Mouse (Mus musculus): ENCODE results near the gene Slc5a4a. TPM values are rescaled to one million over a fixed set of nuclear protein-coding genes. Genes with fewer than 3 reads are reported as not detected.

Gene Slc5a4a
- polyA plus RNA-seq, 1 experiment, result 51.9 TPM

DNA sequence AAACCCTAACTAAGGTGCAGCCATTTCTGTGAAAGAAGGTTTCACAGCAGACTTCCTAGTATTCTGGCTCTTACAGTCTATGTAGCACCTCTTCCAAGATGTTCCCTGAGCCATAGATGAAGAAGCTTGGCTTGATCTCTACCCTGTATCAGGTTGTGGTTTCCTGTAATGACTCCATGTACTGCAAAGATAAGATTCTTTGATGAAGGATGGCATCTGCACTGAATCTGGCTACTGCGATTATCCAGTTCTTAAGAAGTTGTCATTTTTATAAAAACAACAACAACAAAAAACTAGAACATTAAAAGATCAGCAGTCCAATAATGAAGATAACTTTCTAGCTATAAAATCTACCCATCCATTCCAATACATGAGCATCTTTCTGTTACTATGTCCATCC is 40.8 kb downstream of the Slc5a4a start:
- no peak overlapping the region for H3K4me3 ChIP-seq (ENCODE audit: low read depth, low read length)
- 90% methylated on average over 1 of the region's 1 CpGs for WGBS
- H3K27me3 ChIP-seq (ENCODE audit: control insufficient read depth, insufficient read depth, low read length), result no peaks in the 10 kb centered on the region
- TF ChIP-seq CTCF (IDR thresholded peaks at IDR 0.05; ENCODE audit: extremely low read depth, insufficient read length, insufficient replicate concordance, low read depth, low read length) (no peak), POLR2A (IDR thresholded peaks at IDR 0.05; ENCODE audit: low read depth, low read length) (no peak)
- 0 out of 2 replicates have a peak, but pooled peaks cover 2% of the 10 kb centered on the region for H3K36me3 ChIP-seq (ENCODE audit: control insufficient read depth, insufficient read depth, low read length)
- H3K4me1 ChIP-seq (ENCODE audit: control insufficient read depth, insufficient read depth, insufficient read length, low read length), result no peaks in the 10 kb centered on the region
- H3K27ac ChIP-seq (ENCODE audit: insufficient read depth, low read depth, low read length), result no peak overlapping the region

DNA sequence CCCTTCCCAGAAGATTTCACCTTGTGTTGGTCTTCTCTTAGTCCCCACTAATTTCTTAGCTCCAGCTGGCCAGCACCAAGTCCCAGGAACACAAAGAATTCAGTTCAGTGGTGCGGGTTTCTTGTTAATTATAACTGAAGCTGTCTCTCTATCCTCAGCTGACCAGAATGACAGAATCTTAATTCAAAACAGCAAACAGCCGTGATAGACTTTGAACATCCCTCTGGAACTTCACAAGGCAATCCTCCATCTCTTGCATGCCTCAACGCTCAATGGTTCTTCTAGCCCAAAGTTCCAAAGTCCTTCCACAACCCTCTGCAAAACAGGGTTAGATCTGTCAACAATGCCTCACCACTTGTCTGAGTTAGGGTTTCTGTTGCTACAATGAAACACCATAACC is 54.2 kb downstream of the Slc5a4a start:
- no peaks in the 10 kb centered on the region for H3K27me3 ChIP-seq (ENCODE audit: control insufficient read depth, insufficient read depth, low read length)
- H3K4me3 ChIP-seq (ENCODE audit: low read depth, low read length), result no peak overlapping the region
- H3K27ac ChIP-seq (ENCODE audit: insufficient read depth, low read depth, low read length), result no peak overlapping the region
- no peaks in the 10 kb centered on the region for H3K36me3 ChIP-seq (ENCODE audit: control insufficient read depth, insufficient read depth, low read length)
- TF ChIP-seq POLR2A (IDR thresholded peaks at IDR 0.05; ENCODE audit: low read depth, low read length), result no peak
- no peak for TF ChIP-seq CTCF (IDR thresholded peaks at IDR 0.05; ENCODE audit: extremely low read depth, insufficient read length, insufficient replicate concordance, low read depth, low read length)
- H3K4me1 ChIP-seq (ENCODE audit: control insufficient read depth, insufficient read depth, insufficient read length, low read length), result no peaks in the 10 kb centered on the region; the same call in none of the 2 replicates
- 73% methylated on average over 3 of the region's 3 CpGs for WGBS

DNA sequence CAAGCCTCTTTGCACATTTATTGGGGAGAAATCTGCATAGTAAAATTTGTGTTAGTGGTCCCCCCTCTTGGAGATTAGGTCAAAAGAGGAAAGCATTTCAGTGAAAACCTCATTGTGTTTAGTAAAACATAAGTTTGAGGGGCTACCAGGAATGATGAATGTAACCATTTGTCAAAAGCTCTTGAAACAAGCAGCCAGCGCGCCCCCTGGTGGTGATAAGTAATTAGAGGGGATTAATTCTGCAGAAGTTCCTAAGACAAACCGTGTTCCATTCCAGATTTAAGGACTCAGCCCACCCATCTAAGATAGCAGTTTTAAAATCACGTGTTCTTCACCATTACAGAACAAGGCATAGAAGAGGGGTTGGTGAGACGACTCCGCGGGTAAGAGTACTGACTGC is 54.7 kb downstream of the Slc5a4a start:
- H3K27ac ChIP-seq (ENCODE audit: insufficient read depth, low read depth, low read length), result no peak overlapping the region
- H3K4me3 ChIP-seq (ENCODE audit: low read depth, low read length), result no peak overlapping the region
- no peak for TF ChIP-seq POLR2A (IDR thresholded peaks at IDR 0.05; ENCODE audit: low read depth, low read length)
- 15% methylated on average over 7 of the region's 7 CpGs for WGBS
- H3K36me3 ChIP-seq (ENCODE audit: control insufficient read depth, insufficient read depth, low read length), result no peaks in the 10 kb centered on the region
- H3K4me1 ChIP-seq (ENCODE audit: control insufficient read depth, insufficient read depth, insufficient read length, low read length), result no peaks in the 10 kb centered on the region; the same call in none of the 2 replicates
- H3K27me3 ChIP-seq (ENCODE audit: control insufficient read depth, insufficient read depth, low read length), result no peaks in the 10 kb centered on the region

DNA sequence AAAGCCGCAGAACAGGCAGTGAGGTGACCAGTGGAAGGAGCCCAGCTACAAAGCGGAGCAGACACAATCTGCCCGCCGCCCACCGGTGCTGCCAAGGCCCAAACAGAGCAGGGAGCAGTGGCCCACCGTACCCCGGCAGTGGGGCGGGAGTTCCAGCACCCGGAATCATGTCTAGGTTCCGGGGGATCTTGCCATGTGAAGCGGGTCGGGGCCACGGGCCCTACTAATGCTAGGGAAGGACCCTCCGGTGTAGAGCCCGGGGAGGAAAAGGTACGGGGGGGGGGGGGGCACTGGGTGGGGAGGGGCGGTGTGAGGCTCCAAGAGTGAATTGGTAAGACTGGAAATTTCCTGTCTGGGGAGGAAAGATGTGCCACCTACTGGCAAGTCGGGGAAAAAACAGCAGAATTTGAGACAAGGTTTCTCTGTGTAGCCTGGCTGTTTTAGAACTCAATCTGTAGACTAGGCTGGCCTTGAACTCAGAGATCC is 56.6 kb downstream of the Slc5a4a start:
- Histone ChIP-seq H3K4me3 (ENCODE audit: low read depth, low read length) (peak overlapping the region; percentile 56), H3K36me3 (ENCODE audit: control insufficient read depth, insufficient read depth, low read length) (0 out of 2 replicates have a peak, but pooled peaks cover 1% of the 10 kb centered on the region), H3K4me1 (ENCODE audit: control insufficient read depth, insufficient read depth, insufficient read length, low read length) (no peaks in the 10 kb centered on the region; the same call in 1 of the 2 replicates), H3K27me3 (ENCODE audit: control insufficient read depth, insufficient read depth, low read length) (no peaks in the 10 kb centered on the region), H3K27ac (ENCODE audit: insufficient read depth, low read depth, low read length) (no peak overlapping the region)
- TF ChIP-seq CTCF (IDR thresholded peaks at IDR 0.05; ENCODE audit: extremely low read depth, insufficient read length, insufficient replicate concordance, low read depth, low read length), result peak; percentile 22; the same call in 1 of the 2 replicates
- TF ChIP-seq POLR2A (IDR thresholded peaks at IDR 0.05; ENCODE audit: low read depth, low read length), result no peak
- WGBS, result 16% methylated on average over 18 of the region's 18 CpGs

DNA sequence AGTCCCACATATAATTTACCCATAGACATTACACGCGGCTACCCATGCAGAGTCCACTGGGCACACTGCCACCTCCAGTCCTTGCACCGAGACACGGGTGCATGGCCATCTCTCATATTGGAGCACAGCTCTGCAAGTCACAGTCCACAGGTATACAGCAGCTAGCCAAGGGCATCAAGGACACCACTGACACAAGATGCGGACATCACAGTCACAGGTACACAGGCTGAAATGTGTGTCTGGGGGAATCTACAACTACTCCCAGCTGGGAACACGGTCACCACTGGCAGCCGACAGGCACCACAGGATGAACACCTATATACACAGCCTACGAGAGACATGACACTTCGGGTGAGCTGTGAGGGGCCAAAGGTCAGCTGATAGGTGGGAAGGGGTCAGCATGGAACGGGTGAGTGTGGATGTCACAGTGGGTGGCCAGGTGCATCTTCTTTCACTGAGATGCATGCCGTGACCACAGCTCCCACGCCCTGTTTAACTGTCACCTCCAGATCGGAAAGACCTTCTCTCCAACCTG is 60.1 kb downstream of the Slc5a4a start:
- TF ChIP-seq CTCF (IDR thresholded peaks at IDR 0.05; ENCODE audit: extremely low read depth, insufficient read length, insufficient replicate concordance, low read depth, low read length) (no peak), POLR2A (IDR thresholded peaks at IDR 0.05; ENCODE audit: low read depth, low read length) (no peak)
- Histone ChIP-seq H3K27ac (ENCODE audit: insufficient read depth, low read depth, low read length) (no peak overlapping the region), H3K4me3 (ENCODE audit: low read depth, low read length) (no peak overlapping the region), H3K4me1 (ENCODE audit: control insufficient read depth, insufficient read depth, insufficient read length, low read length) (no peaks in the 10 kb centered on the region; the same call in 1 of the 2 replicates), H3K27me3 (ENCODE audit: control insufficient read depth, insufficient read depth, low read length) (no peaks in the 10 kb centered on the region), H3K36me3 (ENCODE audit: control insufficient read depth, insufficient read depth, low read length) (peaks cover 6% of the 10 kb centered on the region)
- 85% methylated on average over 13 of the region's 13 CpGs for WGBS

DNA sequence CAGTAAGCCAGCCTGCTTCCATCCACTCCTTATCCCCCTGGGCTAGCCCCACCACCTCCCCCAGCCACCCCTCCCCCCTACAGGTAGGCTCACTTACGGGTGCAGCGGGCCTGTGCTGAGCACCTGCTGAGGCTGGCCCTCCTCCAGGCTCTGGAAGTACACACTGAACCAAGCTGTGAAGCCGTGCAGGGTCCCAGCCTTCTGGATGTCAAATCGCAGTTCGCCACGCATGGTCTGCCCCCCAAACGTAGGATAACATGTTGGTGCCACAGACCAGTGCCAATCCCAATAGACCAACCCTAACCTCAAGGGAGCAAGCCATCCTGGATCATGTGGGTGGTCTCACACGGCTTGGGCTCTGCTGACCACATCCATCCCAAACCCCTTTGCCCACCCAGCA is 62.0 kb downstream of the Slc5a4a start:
- Histone ChIP-seq H3K27me3 (ENCODE audit: control insufficient read depth, insufficient read depth, low read length) (no peaks in the 10 kb centered on the region), H3K4me3 (ENCODE audit: low read depth, low read length) (no peak overlapping the region), H3K27ac (ENCODE audit: insufficient read depth, low read depth, low read length) (no peak overlapping the region), H3K4me1 (ENCODE audit: control insufficient read depth, insufficient read depth, insufficient read length, low read length) (no peaks in the 10 kb centered on the region), H3K36me3 (ENCODE audit: control insufficient read depth, insufficient read depth, low read length) (peaks cover 6% of the 10 kb centered on the region)
- no peak for TF ChIP-seq CTCF (IDR thresholded peaks at IDR 0.05; ENCODE audit: extremely low read depth, insufficient read length, insufficient replicate concordance, low read depth, low read length)
- no peak for TF ChIP-seq POLR2A (IDR thresholded peaks at IDR 0.05; ENCODE audit: low read depth, low read length)
- WGBS, result 88% methylated on average over 8 of the region's 8 CpGs

DNA sequence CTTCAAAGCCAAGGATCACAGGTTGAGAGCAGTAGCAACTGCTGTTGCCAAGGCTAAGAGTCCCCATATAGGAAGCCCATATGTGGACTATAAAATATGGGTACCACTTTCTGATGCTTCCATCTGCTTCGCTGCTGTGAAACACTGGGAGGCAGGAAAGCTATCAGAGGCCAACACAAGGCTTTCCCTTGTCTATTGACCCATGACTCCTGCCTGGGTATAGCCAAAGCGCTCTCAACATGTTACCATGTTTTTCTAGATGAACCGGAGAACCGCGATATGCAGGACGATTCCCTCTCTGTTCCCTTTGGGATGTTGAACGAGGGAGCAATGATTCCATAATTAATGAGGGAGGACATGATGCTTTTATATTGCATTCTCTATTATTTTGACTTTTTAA is 63.6 kb downstream of the Slc5a4a start:
- Histone ChIP-seq H3K36me3 (ENCODE audit: control insufficient read depth, insufficient read depth, low read length) (peaks cover 6% of the 10 kb centered on the region), H3K4me3 (ENCODE audit: low read depth, low read length) (no peak overlapping the region), H3K27me3 (ENCODE audit: control insufficient read depth, insufficient read depth, low read length) (no peaks in the 10 kb centered on the region), H3K27ac (ENCODE audit: insufficient read depth, low read depth, low read length) (no peak overlapping the region), H3K4me1 (ENCODE audit: control insufficient read depth, insufficient read depth, insufficient read length, low read length) (no peaks in the 10 kb centered on the region)
- WGBS, result 95% methylated on average over 7 of the region's 7 CpGs
- TF ChIP-seq POLR2A (IDR thresholded peaks at IDR 0.05; ENCODE audit: low read depth, low read length), result no peak
- no peak for TF ChIP-seq CTCF (IDR thresholded peaks at IDR 0.05; ENCODE audit: extremely low read depth, insufficient read length, insufficient replicate concordance, low read depth, low read length)
